Mouse (Mus musculus) midbrain, embryonic 11.5 days (tissue): Measurements from ENCODE around the gene Samd4. TPM values are rescaled to one million over a fixed set of nuclear protein-coding genes. Genes with fewer than 3 reads are reported as not detected.
"Not testable (repeated sequence)": the region's sequence is repeated elsewhere in the genome, so short reads cannot be mapped to it uniquely, and the experiment has no call there.

Experiments used
- ATAC-seq: fragments of 200-750 bp; cut with Nextera tagmentation; 2 replicates; pipeline ENCODE4 v1.8.0; 2017; ENCODE audit warnings: moderate TSS enrichment, moderate library complexity; ENCODE audit not compliant: low FRiP score
- DNase-seq: peaks from one replicate; pipeline ENCODE4 v3.0.0; 2015; ENCODE audit warnings: low spot score; ENCODE audit errors: missing footprints
- H3K27ac ChIP-seq: fragments of 300-500 bp; sonication (generic); 2 replicates; pipeline ENCODE4 v1.5.1; 2014; ENCODE audit warnings: low read depth, low read length
- H3K27me3 ChIP-seq: fragments of 300-500 bp; sonication (generic); 2 replicates; pipeline ENCODE4 v1.6.1; 2014; ENCODE audit warnings: mild to moderate bottlenecking, low read length, moderate library complexity, mixed read lengths; ENCODE audit not compliant: control insufficient read depth, insufficient read depth
- H3K36me3 ChIP-seq: fragments of 300-500 bp; sonication (generic); 2 replicates; pipeline ENCODE4 v1.6.1; 2014; ENCODE audit warnings: mild to moderate bottlenecking, low read length, moderate library complexity, mixed read lengths; ENCODE audit not compliant: control insufficient read depth, insufficient read depth
- H3K4me1 ChIP-seq: fragments of 300-500 bp; sonication (generic); 2 replicates; pipeline ENCODE4 v1.6.1; 2014; ENCODE audit warnings: low read length; ENCODE audit not compliant: control insufficient read depth, insufficient read depth
- H3K4me2 ChIP-seq: fragments of 300-500 bp; sonication (generic); 2 replicates; pipeline ENCODE4 v1.6.1; 2014; ENCODE audit warnings: mild to moderate bottlenecking, moderate library complexity
- H3K4me3 ChIP-seq: fragments of 300-500 bp; sonication (generic); 2 replicates; pipeline ENCODE4 v1.5.1; 2014; ENCODE audit warnings: low read depth, low read length
- H3K9ac ChIP-seq: fragments of 300-500 bp; sonication (generic); 2 replicates; pipeline ENCODE4 v1.6.1; 2014; ENCODE audit warnings: low read length
- H3K9me3 ChIP-seq: fragments of 300-500 bp; sonication (generic); 2 replicates; pipeline ENCODE4 v1.6.1; 2016; ENCODE audit warnings: low read length; ENCODE audit not compliant: control insufficient read depth
- WGBS: fragments of 180-500 bp; shearing (Covaris S2); extraction: QIAGEN DNeasy Blood & Tissue Kit; methylation state at CpG from one replicate; pipeline ENCODE4 v1.1.7; 2014; 5-methylcytosine and 5-hydroxymethylcytosine counted together
- polyA plus RNA-seq: library from polyadenylated mRNA; unstranded; fragments of >200 nt; fragmentation: Nextera tagmentation; extraction: Ambion mirVana; gene quantifications from 2 replicates; pipeline ENCODE4 v1.2.1, GENCODE M21; 2014

Samd4 gene
- polyA plus RNA-seq, 1 experiment from 2014 or later: 2.8 TPM

GRCm38 (mm10) chr14:47105174-47105557, 222.5 kb downstream of the Samd4 start:
- no peak overlapping the region for H3K27ac ChIP-seq
- WGBS: 88% methylated on average over 3 of the region's 3 CpGs
- no peak overlapping the region for H3K9ac ChIP-seq
- H3K4me2 ChIP-seq: no peak overlapping the region
- DNase-seq (no peak), ATAC-seq (no peak)
- H3K27me3 ChIP-seq: no peaks in the 10 kb centered on the region
- H3K4me3 ChIP-seq: no peak overlapping the region
- no peaks in the 10 kb centered on the region for H3K36me3 ChIP-seq
- no peaks in the 10 kb centered on the region for H3K4me1 ChIP-seq
- no peaks in the 10 kb centered on the region for H3K9me3 ChIP-seq

- Histone ChIP-seq H3K4me1 (no peaks in the 10 kb centered on the region), H3K9me3 (no peaks in the 10 kb centered on the region), H3K9ac (no peak overlapping the region), H3K27me3 (no peaks in the 10 kb centered on the region), H3K4me3 (no peak overlapping the region), H3K36me3 (no peaks in the 10 kb centered on the region), H3K4me2 (no peak overlapping the region), H3K27ac (no peak overlapping the region)
- WGBS: 94% methylated on average over 3 of the region's 3 CpGs
- ATAC-seq (no peak), DNase-seq (no peak)
These were observed 223.1 kb downstream of the Samd4 start for GRCm38 (mm10) chr14:47105755-47106154.

- DNase-seq (no peak), ATAC-seq (no peak)
- Histone ChIP-seq H3K27me3 (no peaks in the 10 kb centered on the region), H3K4me1 (no peaks in the 10 kb centered on the region), H3K4me3 (no peak overlapping the region), H3K27ac (no peak overlapping the region), H3K9me3 (no peaks in the 10 kb centered on the region), H3K4me2 (no peak overlapping the region), H3K36me3 (no peaks in the 10 kb centered on the region), H3K9ac (no peak overlapping the region)
- WGBS: 73% methylated on average over 3 of the region's 3 CpGs
These were observed 224.8 kb downstream of the Samd4 start for GRCm38 (mm10) chr14:47107461-47107860.

GRCm38 (mm10) chr14:47110391-47110790, 227.7 kb downstream of the Samd4 start:
- not testable (repeated sequence) for H3K27ac ChIP-seq, H3K4me3 ChIP-seq, DNase-seq, H3K9me3 ChIP-seq, H3K9ac ChIP-seq, ATAC-seq, H3K4me1 ChIP-seq, H3K4me2 ChIP-seq, H3K36me3 ChIP-seq, H3K27me3 ChIP-seq
- WGBS: 82% methylated on average over 6 of the region's 7 CpGs

- 53% methylated on average over 9 of the region's 9 CpGs for WGBS
- H3K4me3 ChIP-seq: no peak overlapping the region
- no peak for DNase-seq
- no peaks in the 10 kb centered on the region for H3K9me3 ChIP-seq
- H3K9ac ChIP-seq: no peak overlapping the region
- H3K4me1 ChIP-seq: no peaks in the 10 kb centered on the region
- no peak overlapping the region for H3K4me2 ChIP-seq
- no peak for ATAC-seq
- H3K27ac ChIP-seq: no peak overlapping the region
- no peaks in the 10 kb centered on the region for H3K27me3 ChIP-seq
- no peaks in the 10 kb centered on the region for H3K36me3 ChIP-seq
These were observed 228.7 kb downstream of the Samd4 start for GRCm38 (mm10) chr14:47111341-47111740.

- Histone ChIP-seq H3K4me3 (no peak overlapping the region), H3K36me3 (no peaks in the 10 kb centered on the region), H3K4me2 (no peak overlapping the region), H3K27ac (no peak overlapping the region), H3K9ac (no peak overlapping the region), H3K27me3 (no peaks in the 10 kb centered on the region), H3K9me3 (no peaks in the 10 kb centered on the region), H3K4me1 (no peaks in the 10 kb centered on the region)
- ATAC-seq (no peak), DNase-seq (peak; percentile 51)
- WGBS: 85% methylated on average over 8 of the region's 9 CpGs
These were observed 232.5 kb downstream of the Samd4 start for GRCm38 (mm10) chr14:47115154-47115553.

GRCm38 (mm10) chr14:47116062-47116762, 233.6 kb downstream of the Samd4 start:
- H3K27ac ChIP-seq: no peak overlapping the region
- no peak overlapping the region for H3K4me2 ChIP-seq
- H3K4me3 ChIP-seq: no peak overlapping the region
- DNase-seq: peak; percentile 26
- H3K4me1 ChIP-seq: no peaks in the 10 kb centered on the region
- H3K36me3 ChIP-seq: no peaks in the 10 kb centered on the region
- H3K27me3 ChIP-seq: no peaks in the 10 kb centered on the region
- no peaks in the 10 kb centered on the region for H3K9me3 ChIP-seq
- H3K9ac ChIP-seq: no peak overlapping the region
- WGBS: 90% methylated on average over 10 of the region's 10 CpGs
- ATAC-seq: no peak

GRCm38 (mm10) chr14:47117522-47117921, 234.9 kb downstream of the Samd4 start:
- Histone ChIP-seq H3K36me3 (no peaks in the 10 kb centered on the region), H3K4me2 (no peak overlapping the region), H3K27me3 (no peaks in the 10 kb centered on the region), H3K4me1 (no peaks in the 10 kb centered on the region), H3K27ac (no peak overlapping the region), H3K4me3 (no peak overlapping the region), H3K9me3 (no peaks in the 10 kb centered on the region), H3K9ac (no peak overlapping the region)
- ATAC-seq: no peak
- peak; percentile 54 for DNase-seq
- WGBS: 82% methylated on average over 7 of the region's 7 CpGs

DNA sequence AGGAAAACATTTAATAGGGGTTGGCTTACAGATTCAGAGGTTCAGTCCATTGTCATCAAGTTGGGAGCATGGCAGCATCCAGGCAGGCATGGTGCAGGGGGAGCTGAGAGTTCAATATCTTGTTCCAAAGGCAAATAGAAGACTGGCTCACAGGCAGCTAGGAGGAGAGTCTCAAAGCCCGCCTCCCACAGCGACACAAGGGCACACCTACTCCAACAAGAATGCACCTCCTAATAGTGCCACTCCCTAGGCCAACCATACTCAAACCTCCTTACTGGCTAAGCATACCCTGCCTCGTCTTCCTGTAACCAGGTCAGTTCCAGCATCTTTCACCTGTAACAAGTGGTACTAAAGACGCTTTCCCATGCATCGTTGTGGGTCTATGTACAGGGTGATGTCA, 245.3 kb downstream of the Samd4 start:
- WGBS: 91% methylated on average over 5 of the region's 5 CpGs

More for the DNA sequence above, 245.3 kb downstream of the Samd4 start:
- no peak for DNase-seq
- H3K4me3 ChIP-seq: no peak overlapping the region
- H3K9ac ChIP-seq: no peak overlapping the region
- H3K27me3 ChIP-seq: no peaks in the 10 kb centered on the region
- no peak overlapping the region for H3K4me2 ChIP-seq
- H3K27ac ChIP-seq: no peak overlapping the region
- H3K36me3 ChIP-seq: no peaks in the 10 kb centered on the region
- H3K9me3 ChIP-seq: no peaks in the 10 kb centered on the region
- no peaks in the 10 kb centered on the region for H3K4me1 ChIP-seq
- no peak for ATAC-seq
